Mouse (Mus musculus): Measurements from ENCODE around the gene Zfyve28. TPM values are rescaled to one million over a fixed set of nuclear protein-coding genes. Genes with fewer than 3 reads are reported as not detected.

Zfyve28 gene
- polyA plus RNA-seq, 1 experiment from 2014 or later: 1.6 TPM

DNA sequence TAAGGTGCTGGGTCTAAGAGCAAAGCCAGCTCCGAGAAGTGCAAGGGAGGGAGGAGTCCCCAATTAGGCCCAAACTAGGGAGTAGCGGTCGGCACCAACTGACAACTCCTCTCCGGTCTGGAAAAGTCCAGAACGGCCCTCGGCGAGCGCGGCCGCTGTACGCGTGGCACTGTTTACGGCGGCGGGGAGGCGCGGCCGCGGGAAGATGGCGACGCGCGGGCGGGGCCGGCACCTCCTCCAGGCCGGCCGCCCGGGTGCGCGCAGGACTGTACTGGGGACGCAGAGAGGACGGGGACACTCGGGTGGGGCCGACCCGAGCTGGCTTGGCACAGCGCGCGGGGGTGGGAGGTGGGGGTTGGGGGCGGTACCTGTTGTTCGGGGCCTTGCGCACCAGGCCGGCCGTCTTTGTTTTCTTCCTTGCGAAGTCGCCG lies 101.3 kb downstream of the Zfyve28 start:
- CTCF ChIA-PET: interaction anchor here (1.3 kb wide), 1 partner anchor 11 kb away, joined by 4 read pairs; no protein-coding TSS in a partner anchor
- ATAC-seq (peak; percentile 27), DNase-seq (ENCODE audit: low read depth, low spot score) (no peak)
- TF ChIP-seq CTCF (IDR thresholded peaks at IDR 0.05): no peak
- POLR2A ChIA-PET: interaction anchor here (0.8 to 1.3 kb wide), 6 partner anchors 9 to 90 kb away, joined by 3 to 4 read pairs (median 3); no protein-coding TSS in a partner anchor
- H3K27me3 ChIP-seq: no peaks in the 10 kb centered on the region
- in situ Hi-C loops (cut with MboI; ENCODE audit: low pct_unique_long_range_greater_than_20kb): no loop called here

DNA sequence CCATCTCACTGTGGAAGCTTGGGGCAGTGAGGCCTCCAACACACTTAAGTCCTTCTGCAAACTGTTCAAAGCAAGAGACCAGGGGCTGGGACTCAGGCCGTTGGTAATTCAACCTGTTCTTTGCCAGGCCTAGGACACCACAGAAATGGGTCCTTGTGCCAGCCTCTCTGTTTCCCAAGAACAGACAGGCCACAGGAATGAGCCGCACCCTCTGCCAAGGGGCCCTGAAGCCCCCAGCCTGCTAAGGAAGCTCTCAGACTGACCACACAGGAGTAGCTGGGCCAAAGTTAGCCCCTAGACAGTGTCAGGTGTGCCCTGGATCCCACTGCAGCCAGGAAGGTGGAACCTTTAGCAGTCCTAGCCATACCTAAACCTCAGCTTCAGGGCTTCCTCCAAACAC lies 101.9 kb downstream of the Zfyve28 start:
- ChIA-PET CTCF (interaction anchor here (1.2 to 1.3 kb wide), 2 partner anchors 12 to 14 kb away, joined by 3 to 4 read pairs; no protein-coding TSS in a partner anchor), POLR2A (interaction anchor here (0.6 to 1.3 kb wide), 8 partner anchors 9 to 230 kb away, joined by 3 to 4 read pairs (median 4); no protein-coding TSS in a partner anchor)
- in situ Hi-C loops (cut with MboI; ENCODE audit: low pct_unique_long_range_greater_than_20kb): no loop called here
- H3K27me3 ChIP-seq: no peaks in the 10 kb centered on the region
- DNase-seq (ENCODE audit: low read depth, low spot score) (no peak), ATAC-seq (no peak)
- no peak for TF ChIP-seq CTCF (IDR thresholded peaks at IDR 0.05)

DNA sequence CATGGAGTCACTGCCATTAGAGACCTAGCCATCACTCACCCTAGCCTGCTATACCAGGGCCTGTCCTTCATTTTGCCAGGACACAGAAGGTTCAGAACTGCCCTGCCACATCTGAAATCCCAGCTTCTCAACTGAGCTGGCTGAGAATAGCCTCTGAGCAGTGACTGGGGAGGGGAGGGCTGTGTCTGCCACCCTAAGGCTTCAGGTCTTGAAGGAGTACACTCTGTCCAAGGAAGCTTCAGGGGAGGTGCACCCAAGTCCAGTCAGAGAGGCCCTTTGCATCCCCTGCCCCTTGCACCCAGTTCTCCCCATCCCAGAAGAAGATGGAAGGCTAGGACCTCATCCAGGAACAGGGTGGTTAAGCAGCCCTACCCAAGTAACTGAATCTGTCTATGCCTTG lies 102.5 kb downstream of the Zfyve28 start:
- H3K27me3 ChIP-seq: no peaks in the 10 kb centered on the region
- in situ Hi-C loops (cut with MboI; ENCODE audit: low pct_unique_long_range_greater_than_20kb): no loop called here
- ChIA-PET POLR2A (interaction anchor here (0.6 kb wide), 2 partner anchors 13 to 230 kb away, joined by 4 read pairs; no protein-coding TSS in a partner anchor), CTCF (interaction anchor here (1.2 to 1.3 kb wide), 2 partner anchors 13 kb away, joined by 3 to 4 read pairs; no protein-coding TSS in a partner anchor)
- DNase-seq (ENCODE audit: low read depth, low spot score) (no peak), ATAC-seq (no peak)
- no peak for TF ChIP-seq CTCF (IDR thresholded peaks at IDR 0.05)

DNA sequence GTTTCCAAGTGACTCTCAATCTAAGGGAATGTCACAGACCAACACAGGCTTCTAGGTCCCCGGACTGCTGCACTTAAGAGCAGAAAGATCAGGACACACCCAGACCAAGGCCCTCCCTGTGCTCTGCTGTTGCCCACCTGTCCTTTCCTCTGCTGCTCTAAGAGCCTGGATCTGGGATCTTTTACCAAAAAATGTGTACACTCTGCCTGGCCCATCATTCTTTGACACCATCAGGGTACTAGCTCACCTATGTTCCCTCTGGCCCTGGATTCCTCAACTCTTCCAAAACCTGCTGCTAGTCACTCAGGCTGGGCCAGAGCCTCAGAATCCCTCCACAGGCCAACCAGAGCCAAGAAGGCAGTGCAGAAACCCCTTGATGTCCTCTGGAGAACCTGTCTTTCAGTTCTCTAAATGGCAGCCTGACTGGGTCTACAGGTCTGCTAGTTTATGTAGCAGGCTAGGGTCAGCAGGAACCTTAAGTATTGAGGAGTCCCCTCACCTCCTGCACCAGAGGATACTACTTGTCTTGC lies 103.1 kb downstream of the Zfyve28 start:
- CTCF ChIA-PET: interaction anchor here (1.2 kb wide), 1 partner anchor 13 kb away, joined by 3 read pairs; no protein-coding TSS in a partner anchor
- in situ Hi-C loops (cut with MboI; ENCODE audit: low pct_unique_long_range_greater_than_20kb): no loop called here
- no peak for TF ChIP-seq CTCF (IDR thresholded peaks at IDR 0.05)
- ATAC-seq (no peak), DNase-seq (ENCODE audit: low read depth, low spot score) (no peak)
- POLR2A ChIA-PET: no interaction called here
- no peaks in the 10 kb centered on the region for H3K27me3 ChIP-seq

DNA sequence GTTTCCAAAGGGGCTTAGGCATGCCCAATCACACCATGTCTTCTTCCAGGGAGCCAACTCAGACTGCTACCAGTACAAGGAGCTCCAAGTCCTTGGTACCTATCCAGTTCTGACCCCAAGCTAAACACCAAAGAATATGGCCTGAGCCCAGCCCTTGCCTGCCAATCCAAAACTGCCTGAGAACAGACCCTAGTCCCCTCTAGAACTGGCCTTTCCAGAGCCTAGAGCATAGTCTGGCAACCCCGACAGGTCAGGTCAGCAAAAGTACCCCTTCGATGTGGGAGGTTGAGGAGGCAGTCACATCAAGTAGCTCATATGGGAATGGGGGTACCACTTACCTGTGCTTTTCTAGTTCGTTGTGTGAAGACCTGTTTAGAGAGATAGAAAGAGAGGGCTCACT lies 104.3 kb downstream of the Zfyve28 start:
- ChIA-PET CTCF (no interaction called here), POLR2A (interaction anchor here (1.4 kb wide), 1 partner anchor 11 kb away, joined by 6 read pairs; no protein-coding TSS in a partner anchor)
- TF ChIP-seq CTCF (IDR thresholded peaks at IDR 0.05): no peak
- in situ Hi-C loops (cut with MboI; ENCODE audit: low pct_unique_long_range_greater_than_20kb): no loop called here
- ATAC-seq (no peak), DNase-seq (ENCODE audit: low read depth, low spot score) (no peak)
- no peaks in the 10 kb centered on the region for H3K27me3 ChIP-seq

DNA sequence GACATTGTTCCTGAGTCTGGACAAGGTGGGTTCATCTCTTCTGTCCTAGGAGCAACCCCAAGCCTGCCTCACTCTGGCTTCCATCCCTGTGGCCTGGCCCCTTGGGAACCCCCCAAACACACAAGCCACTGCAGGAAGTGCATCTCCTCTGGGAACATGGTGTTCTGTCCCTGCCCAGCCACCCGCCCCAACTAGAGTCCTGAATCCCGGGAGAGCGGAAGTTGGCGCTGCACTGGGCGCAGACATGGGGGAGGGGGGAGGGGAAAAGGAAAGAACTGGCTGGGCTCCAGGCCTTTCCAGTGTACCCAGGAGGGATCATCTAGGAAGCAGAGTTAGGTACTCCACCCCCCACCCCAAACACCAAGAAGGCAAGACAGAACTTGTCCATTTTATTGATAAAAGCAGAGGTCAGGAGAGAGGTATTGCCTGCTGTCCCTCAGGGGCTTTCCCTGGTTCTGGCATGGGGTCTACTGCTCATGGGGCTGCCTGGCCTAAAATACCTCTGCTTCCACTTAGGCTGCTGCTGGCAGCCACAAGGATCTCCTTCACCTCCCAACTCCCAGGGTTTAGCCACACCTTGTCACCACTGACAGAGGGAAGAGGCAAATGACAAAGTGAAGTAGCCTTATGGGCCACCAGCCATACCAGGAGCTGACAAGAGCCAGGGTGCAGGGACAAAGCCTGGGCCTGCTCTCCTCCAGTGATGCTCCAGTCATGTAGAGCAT lies 104.9 kb downstream of the Zfyve28 start:
- DNase-seq (ENCODE audit: low read depth, low spot score) (no peak), ATAC-seq (no peak)
- CTCF ChIA-PET: no interaction called here
- TF ChIP-seq CTCF (IDR thresholded peaks at IDR 0.05): no peak
- in situ Hi-C loops (cut with MboI; ENCODE audit: low pct_unique_long_range_greater_than_20kb): no loop called here
- POLR2A ChIA-PET: interaction anchor here (1.4 to 1.6 kb wide), 2 partner anchors 10 to 13 kb away, joined by 6 to 8 read pairs; partner anchors contain the start of genes Haus3 and Poln
- no peaks in the 10 kb centered on the region for H3K27me3 ChIP-seq

DNA sequence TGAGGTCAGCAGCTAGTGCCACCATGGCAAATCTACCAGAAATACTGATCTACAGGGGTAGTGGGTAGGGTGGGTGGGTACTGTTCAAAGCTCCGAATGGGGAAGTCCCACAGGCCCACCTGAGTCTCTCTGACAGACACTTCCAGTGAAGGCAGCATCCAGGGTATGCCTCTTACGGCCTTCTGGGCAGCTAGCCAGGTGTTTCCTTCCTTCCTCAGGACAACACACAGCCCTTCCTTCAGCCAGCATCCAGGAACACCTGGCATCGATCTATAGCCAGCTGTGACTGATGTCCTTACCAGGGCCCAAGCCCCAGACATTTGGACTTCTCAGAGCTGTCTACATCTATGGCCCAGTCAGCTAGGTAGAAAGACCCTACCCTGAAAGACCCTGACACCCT lies 105.8 kb downstream of the Zfyve28 start:
- in situ Hi-C loops (cut with MboI; ENCODE audit: low pct_unique_long_range_greater_than_20kb): no loop called here
- DNase-seq (ENCODE audit: low read depth, low spot score) (no peak), ATAC-seq (no peak)
- no peak for TF ChIP-seq CTCF (IDR thresholded peaks at IDR 0.05)
- CTCF ChIA-PET: no interaction called here
- POLR2A ChIA-PET: interaction anchor here (1.6 kb wide), 1 partner anchor 12 kb away, joined by 8 read pairs; the partner anchor contains the start of genes Haus3 and Poln
- H3K27me3 ChIP-seq: no peaks in the 10 kb centered on the region

DNA sequence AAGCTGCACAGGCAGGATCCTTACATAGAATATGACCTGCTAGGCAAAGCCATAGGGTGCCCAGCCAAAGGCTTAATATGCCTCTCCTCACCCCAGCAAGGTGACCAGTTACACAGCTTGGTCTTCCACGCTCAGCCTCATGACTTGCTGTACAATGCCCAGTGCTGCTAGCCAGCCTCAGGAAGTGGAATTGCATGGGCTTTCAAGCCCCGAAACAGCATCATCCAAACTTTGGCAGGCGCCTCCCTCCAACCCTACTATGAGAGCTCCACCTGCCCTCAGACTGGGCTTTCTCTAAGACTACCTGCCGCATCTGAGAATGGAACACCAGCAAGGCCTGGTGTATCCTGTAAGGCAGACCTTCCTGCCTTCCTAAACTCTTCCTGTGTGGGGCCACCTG lies 110.4 kb downstream of the Zfyve28 start:
- in situ Hi-C loops (cut with MboI; ENCODE audit: low pct_unique_long_range_greater_than_20kb): no loop called here
- CTCF ChIA-PET: no interaction called here
- no peak for DNase-seq (ENCODE audit: low read depth, low spot score)
- ATAC-seq: no peak
- H3K27me3 ChIP-seq: no peaks in the 10 kb centered on the region
- no peak for TF ChIP-seq CTCF (IDR thresholded peaks at IDR 0.05)
- POLR2A ChIA-PET: interaction anchor here (1.0 kb wide), 1 partner anchor 9 kb away, joined by 3 read pairs; no protein-coding TSS in a partner anchor

DNA sequence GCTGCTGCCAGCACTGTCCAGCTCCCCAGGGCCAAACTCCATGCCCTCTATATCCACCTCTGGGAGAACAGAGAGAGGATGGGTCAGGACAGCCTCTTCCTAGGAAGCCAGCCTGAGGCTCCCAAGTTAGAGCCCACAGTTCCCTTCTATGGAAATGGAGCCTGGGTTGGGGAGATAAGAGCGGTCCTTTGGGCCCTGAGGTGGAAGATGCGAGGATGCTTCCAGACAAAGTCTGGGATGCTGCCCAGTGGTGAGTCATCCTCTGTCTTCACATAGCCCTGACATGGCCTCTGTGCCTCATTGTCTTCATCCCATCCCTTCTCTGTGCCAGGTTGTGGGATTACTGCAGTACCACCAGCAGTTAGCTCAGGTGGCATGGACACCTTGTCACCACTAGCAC lies 111.2 kb downstream of the Zfyve28 start:
- in situ Hi-C loops (cut with MboI; ENCODE audit: low pct_unique_long_range_greater_than_20kb): no loop called here
- ATAC-seq (no peak), DNase-seq (ENCODE audit: low read depth, low spot score) (no peak)
- ChIA-PET CTCF (no interaction called here), POLR2A (no interaction called here)
- no peak for TF ChIP-seq CTCF (IDR thresholded peaks at IDR 0.05)
- no peaks in the 10 kb centered on the region for H3K27me3 ChIP-seq

DNA sequence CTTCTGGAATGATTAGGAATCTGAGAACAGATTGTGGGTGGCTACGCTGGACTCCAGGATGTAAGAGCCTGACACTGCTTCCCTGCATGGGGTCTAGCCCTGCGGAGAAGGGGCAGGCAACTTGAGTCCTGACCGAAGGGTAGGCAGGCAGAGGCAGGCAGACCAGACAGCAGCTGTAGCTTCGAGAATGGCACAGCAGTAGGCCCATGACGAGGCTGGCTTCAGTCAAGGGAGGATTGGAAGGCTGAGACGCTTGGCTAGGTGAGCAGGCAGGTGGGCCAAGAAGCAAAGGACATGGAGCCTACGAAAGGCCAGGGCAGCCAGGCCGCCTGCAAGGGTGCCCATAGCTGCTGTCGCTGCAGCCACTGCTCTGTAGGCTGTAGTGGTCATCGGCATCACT lies 111.6 kb downstream of the Zfyve28 start:
- CTCF ChIA-PET: no interaction called here
- TF ChIP-seq CTCF (IDR thresholded peaks at IDR 0.05): no peak
- H3K27me3 ChIP-seq: no peaks in the 10 kb centered on the region
- DNase-seq (ENCODE audit: low read depth, low spot score) (no peak), ATAC-seq (no peak)
- in situ Hi-C loops (cut with MboI; ENCODE audit: low pct_unique_long_range_greater_than_20kb): no loop called here
- POLR2A ChIA-PET: no interaction called here

DNA sequence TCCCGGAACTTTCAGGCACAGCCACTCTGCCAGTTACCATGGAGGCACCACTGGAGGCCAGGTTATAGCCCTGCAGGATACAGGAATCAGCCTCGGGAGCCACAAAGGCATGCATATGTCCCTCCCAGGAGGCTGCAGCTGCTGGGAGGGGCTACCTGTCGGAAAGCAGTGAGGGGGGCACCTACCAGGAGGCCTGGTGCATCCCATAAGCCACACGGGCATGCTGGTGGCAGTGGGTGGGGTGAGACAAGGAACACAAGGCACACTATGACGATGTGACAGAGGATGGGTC lies 112.9 kb downstream of the Zfyve28 start:
- ATAC-seq: no peak
- in situ Hi-C loops (cut with MboI; ENCODE audit: low pct_unique_long_range_greater_than_20kb): no loop called here
- POLR2A ChIA-PET: interaction anchor here (1.2 kb wide), 1 partner anchor 12 kb away, joined by 3 read pairs; the partner anchor contains the start of gene Mxd4
- CTCF ChIA-PET: no interaction called here
- DNase-seq (ENCODE audit: low read depth, low spot score): no peak
- no peak for TF ChIP-seq CTCF (IDR thresholded peaks at IDR 0.05)
- H3K27me3 ChIP-seq: no peaks in the 10 kb centered on the region
